Mouse (Mus musculus) embryonic facial prominence, embryonic 11.5 days (tissue): ENCODE results near the gene Mmachc. TPM values are rescaled to one million over a fixed set of nuclear protein-coding genes. Genes with fewer than 3 reads are reported as not detected.

ENCODE experiments used
- ATAC-seq: fragments of 200-750 bp; cut with Nextera tagmentation; replicated peaks from 2 replicates; pipeline ENCODE4 v1.8.0; 2017; ENCODE audit warnings: low read depth; ENCODE audit not compliant: insufficient number of reproducible peaks, low FRiP score, low TSS enrichment
- DNase-seq: peaks from one replicate; pipeline ENCODE4 v3.0.0-alpha.2; 2015; ENCODE audit warnings: low spot score
- H3K27ac ChIP-seq: fragments of 300-500 bp; sonication (generic); replicated peaks from 2 replicates; pipeline ENCODE4 v1.5.1; 2014; ENCODE audit warnings: mild to moderate bottlenecking, low read depth, low read length, control low read depth
- H3K27me3 ChIP-seq: fragments of 300-500 bp; sonication (generic); 2 replicates; pipeline ENCODE4 v1.6.1; 2014; ENCODE audit warnings: mild to moderate bottlenecking, low read length, moderate library complexity, mixed read lengths; ENCODE audit not compliant: control insufficient read depth, insufficient read depth
- H3K36me3 ChIP-seq: fragments of 300-500 bp; sonication (generic); replicated peaks from 2 replicates; pipeline ENCODE4 v1.6.1; 2014; ENCODE audit warnings: low read depth, mild to moderate bottlenecking, low read length, moderate library complexity, mixed read lengths; ENCODE audit not compliant: control insufficient read depth, insufficient read depth
- H3K4me1 ChIP-seq: fragments of 300-500 bp; sonication (generic); 2 replicates; pipeline ENCODE4 v1.6.1; 2014; ENCODE audit warnings: low read length, mixed read lengths; ENCODE audit not compliant: control insufficient read depth, insufficient read depth
- H3K4me2 ChIP-seq: fragments of 300-500 bp; sonication (generic); 2 replicates; pipeline ENCODE4 v1.6.1; 2014; ENCODE audit warnings: low read depth, mild to moderate bottlenecking, control low read depth, low read length, moderate library complexity
- H3K4me3 ChIP-seq: fragments of 300-500 bp; sonication (generic); 2 replicates; pipeline ENCODE4 v1.5.1; 2014; ENCODE audit warnings: low read depth, low read length, control low read depth
- H3K9ac ChIP-seq: fragments of 300-500 bp; sonication (generic); replicated peaks from 2 replicates; pipeline ENCODE4 v1.6.1; 2014; ENCODE audit warnings: mild to moderate bottlenecking, control low read depth, low read length
- H3K9me3 ChIP-seq: fragments of 300-500 bp; sonication (generic); replicated peaks from 2 replicates; pipeline ENCODE4 v1.6.1; 2016; ENCODE audit warnings: mild to moderate bottlenecking, low read length, inconsistent platforms, mixed read lengths; ENCODE audit not compliant: control insufficient read depth
- WGBS: fragments of 180-500 bp; shearing (Covaris S2); extraction: QIAGEN DNeasy Blood & Tissue Kit; methylation state at CpG from one replicate; pipeline ENCODE4 v1.1.7; 2014; 5-methylcytosine and 5-hydroxymethylcytosine counted together
- polyA plus RNA-seq: library from polyadenylated mRNA; unstranded; fragments of >200 nt; fragmentation: Nextera tagmentation; extraction: Ambion mirVana; gene quantifications from 2 replicates; pipeline ENCODE4 v1.2.1, GENCODE M21; 2014

The Mmachc gene
- polyA plus RNA-seq, 1 experiment from 2014 or later: 20.0 TPM

DNA sequence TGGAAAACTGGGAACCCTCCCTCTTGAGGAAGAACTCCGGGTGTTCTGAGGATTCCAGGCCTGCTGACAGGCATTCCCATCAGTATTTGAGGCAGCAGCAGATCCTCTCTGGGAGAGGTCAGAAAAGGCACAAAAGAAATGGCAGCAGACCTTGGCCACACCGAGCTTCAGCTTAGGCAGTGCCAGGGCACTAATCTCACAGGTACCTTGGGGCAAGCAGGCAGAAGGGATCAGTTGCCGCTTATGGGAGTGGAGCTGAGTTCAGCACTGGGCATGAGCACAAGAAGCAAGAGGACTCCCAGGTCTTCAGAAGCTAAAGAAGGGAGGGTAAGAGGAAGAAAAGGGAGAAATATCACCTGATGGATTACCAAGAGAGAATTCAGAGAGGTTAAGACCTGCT, 50.2 kb downstream of the Mmachc start:
- DNase-seq (no peak), ATAC-seq (no peak)
- Histone ChIP-seq H3K4me2 (no peak overlapping the region), H3K4me1 (no peaks in the 10 kb centered on the region), H3K9me3 (no peaks in the 10 kb centered on the region), H3K27me3 (no peaks in the 10 kb centered on the region), H3K9ac (no peak overlapping the region), H3K27ac (no peak overlapping the region), H3K36me3 (no peaks in the 10 kb centered on the region), H3K4me3 (no peak overlapping the region)
- WGBS: 45% methylated on average over 3 of the region's 3 CpGs

DNA sequence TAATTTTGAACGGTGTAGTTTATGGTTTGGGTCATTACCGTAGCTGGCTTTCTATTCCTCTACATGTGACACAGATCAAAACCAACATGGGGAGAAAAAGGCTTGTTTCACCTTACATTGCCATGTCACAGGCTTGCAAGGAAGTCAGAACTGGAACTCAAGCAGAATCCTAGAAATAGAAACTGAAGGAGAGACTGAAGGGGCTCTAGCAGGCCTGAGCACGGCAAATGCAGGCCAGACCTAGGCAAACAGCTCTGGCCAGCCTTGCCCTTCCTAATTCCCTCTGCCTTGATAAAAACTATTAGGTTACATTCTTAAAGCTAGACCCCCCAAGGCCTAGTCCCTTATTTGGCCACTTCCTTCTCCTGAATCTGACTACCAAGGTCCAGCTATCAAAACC, 52.5 kb downstream of the Mmachc start:
- Histone ChIP-seq H3K4me2 (no peak overlapping the region), H3K27ac (no peak overlapping the region), H3K4me3 (no peak overlapping the region), H3K36me3 (no peaks in the 10 kb centered on the region), H3K9ac (no peak overlapping the region), H3K27me3 (no peaks in the 10 kb centered on the region), H3K4me1 (no peaks in the 10 kb centered on the region), H3K9me3 (no peaks in the 10 kb centered on the region)
- 59% methylated on average over 3 of the region's 3 CpGs for WGBS
- DNase-seq (no peak), ATAC-seq (no peak)

DNA sequence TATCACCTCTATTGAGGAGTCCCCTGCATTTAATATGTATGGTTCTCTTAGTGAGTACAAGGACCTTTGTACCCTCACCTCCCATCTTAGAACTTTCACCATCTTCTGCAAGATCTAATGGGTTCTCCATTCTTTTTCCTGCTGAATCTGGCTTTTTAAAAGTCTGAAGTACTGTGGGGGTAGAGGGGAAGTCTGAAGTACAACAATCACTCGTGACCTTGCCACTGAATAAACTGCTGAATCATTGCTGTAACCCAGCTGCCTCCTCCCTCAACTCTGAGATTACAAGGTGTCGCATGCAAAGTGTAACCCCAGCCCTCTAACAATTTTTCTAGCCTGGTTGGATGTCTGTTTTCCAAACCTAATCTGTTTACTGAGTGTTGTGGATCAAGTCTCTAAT, 53.1 kb downstream of the Mmachc start:
- Histone ChIP-seq H3K9me3 (no peaks in the 10 kb centered on the region), H3K4me2 (no peak overlapping the region), H3K27me3 (no peaks in the 10 kb centered on the region), H3K4me1 (peaks cover 1% of the 10 kb centered on the region; the same call in 1 of the 2 replicates), H3K27ac (no peak overlapping the region), H3K4me3 (no peak overlapping the region), H3K36me3 (no peaks in the 10 kb centered on the region), H3K9ac (no peak overlapping the region)
- no peak for ATAC-seq
- DNase-seq: no peak
- WGBS: 71% methylated on average over 2 of the region's 2 CpGs

DNA sequence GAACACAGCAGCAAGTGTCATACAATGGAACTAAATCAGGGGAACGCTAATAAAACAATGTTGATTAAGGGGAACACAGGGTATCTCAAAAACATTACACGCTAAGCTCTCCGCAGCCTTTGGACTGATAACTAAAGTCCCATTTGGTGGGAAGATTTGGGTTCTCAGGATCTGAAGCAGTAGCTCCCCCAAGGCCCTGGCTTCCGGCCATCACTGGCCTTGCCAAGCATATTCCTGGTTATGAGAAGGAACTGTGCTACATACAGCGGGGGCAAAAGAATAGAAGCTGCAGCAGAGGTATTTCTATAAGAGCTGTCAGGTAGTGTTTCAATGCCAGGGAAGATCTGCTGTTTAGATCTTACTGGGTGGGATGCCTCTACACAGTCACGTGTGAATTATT, 55.0 kb downstream of the Mmachc start:
- no peaks in the 10 kb centered on the region for H3K9me3 ChIP-seq
- H3K4me3 ChIP-seq: no peak overlapping the region
- H3K4me1 ChIP-seq: peaks cover 2% of the 10 kb centered on the region; the same call in 1 of the 2 replicates
- no peak overlapping the region for H3K27ac ChIP-seq
- no peak overlapping the region for H3K9ac ChIP-seq
- H3K36me3 ChIP-seq: no peaks in the 10 kb centered on the region
- no peak for ATAC-seq
- no peaks in the 10 kb centered on the region for H3K27me3 ChIP-seq
- no peak for DNase-seq
- WGBS: 89% methylated on average over 6 of the region's 6 CpGs
- no peak overlapping the region for H3K4me2 ChIP-seq

Other genes with a start within 250 kb of the Mmachc start
- 23.5 and 33.6 TPM in 2 replicates for gene Mast2, start 244.2 kb downstream of the Mmachc start, polyA plus RNA-seq
- gene Ipp, start 200.9 kb downstream of the Mmachc start, polyA plus RNA-seq: 5.0 and 5.2 TPM in 2 replicates
- 33.8 and 37.7 TPM in 2 replicates for gene Tmem69, start 152.5 kb downstream of the Mmachc start, polyA plus RNA-seq
- 47.9 and 51.2 TPM in 2 replicates for gene Gpbp1l1, start 150.7 kb downstream of the Mmachc start, polyA plus RNA-seq
- 1.4 and 2.1 TPM in 2 replicates for gene Ccdc17, start 111.8 kb downstream of the Mmachc start, polyA plus RNA-seq
- gene Nasp, start 80.5 kb downstream of the Mmachc start, polyA plus RNA-seq: 324 and 364 TPM in 2 replicates
- 727 and 756 TPM in 2 replicates for gene Akr1a1, start 56.7 kb downstream of the Mmachc start, polyA plus RNA-seq
- 1,282 and 1,318 TPM in 2 replicates for gene Prdx1, start 22.9 kb downstream of the Mmachc start, polyA plus RNA-seq
- 24.9 and 33.3 TPM in 2 replicates for gene Ccdc163, start 103 bp upstream of the Mmachc start, polyA plus RNA-seq
- gene Tesk2, start 12.5 kb upstream of the Mmachc start, polyA plus RNA-seq: 10.5 and 12.9 TPM in 2 replicates
- 36.1 and 39.0 TPM in 2 replicates for gene Toe1, start 99.2 kb upstream of the Mmachc start, polyA plus RNA-seq
- 13.9 and 17.7 TPM in 2 replicates for gene Mutyh, start 99.3 kb upstream of the Mmachc start, polyA plus RNA-seq
- gene Hpdl, start 113.3 kb upstream of the Mmachc start, polyA plus RNA-seq: 1.2 and 1.7 TPM in 2 replicates
- gene Zswim5, start 169.0 kb upstream of the Mmachc start, polyA plus RNA-seq: 3.0 and 3.3 TPM in 2 replicates